Mouse (Mus musculus): ENCODE measurements at regions not wholly inside any gene's neighbourhood (a gene's known extent, or its start where the extent isn't known, plus 50 kb on each side); places are given as distances from the start of the nearest gene placed in this dataset.
"Not testable (repeated sequence)": the region's sequence is repeated elsewhere in the genome, so short reads cannot be mapped to it uniquely, and the experiment has no call there.

- H3K4me2 ChIP-seq (replicated peaks; ENCODE audit: low read depth); H3K9me3 ChIP-seq (ENCODE audit: control insufficient read depth, low read length); H3K9ac ChIP-seq (ENCODE audit: low read length); H3K36me3 ChIP-seq (ENCODE audit: control insufficient read depth, insufficient read depth, low read length); H3K27ac ChIP-seq (replicated peaks); H3K4me3 ChIP-seq (ENCODE audit: low read depth, low read length); ATAC-seq (ENCODE audit: low FRiP score, low TSS enrichment); DNase-seq (ENCODE audit: low spot score); H3K27me3 ChIP-seq (ENCODE audit: control insufficient read depth, insufficient read depth, low read length); H3K4me1 ChIP-seq (replicated peaks; ENCODE audit: control insufficient read depth, insufficient read depth): not testable (repeated sequence)
- WGBS, result 42% methylated on average over 1 of the region's 1 CpGs
Measured at GRCm38 (mm10) chr3:29024851-29025250, 57.0 kb upstream of the Egfem1 start.

- H3K4me3 ChIP-seq (ENCODE audit: low read depth, low read length), result no peak overlapping the region
- no peak for DNase-seq (ENCODE audit: low spot score)
- TF ChIP-seq CTCF (IDR thresholded peaks at IDR 0.05; ENCODE audit: low read depth) (no peak), EP300 (optimal IDR thresholded peaks at IDR 0.05) (no peak)
- no peak overlapping the region for H3K4me2 ChIP-seq (replicated peaks; ENCODE audit: low read depth)
- no peak overlapping the region for H3K9ac ChIP-seq (ENCODE audit: low read length)
- H3K36me3 ChIP-seq (ENCODE audit: control insufficient read depth, insufficient read depth, low read length), result no peaks in the 10 kb centered on the region
- no peaks in the 10 kb centered on the region for H3K27me3 ChIP-seq (ENCODE audit: control insufficient read depth, insufficient read depth, low read length)
- H3K27ac ChIP-seq (replicated peaks), result no peak overlapping the region
- no peaks in the 10 kb centered on the region for H3K9me3 ChIP-seq (ENCODE audit: control insufficient read depth, low read length)
- no peak for ATAC-seq (ENCODE audit: low FRiP score, low TSS enrichment)
- 73% methylated on average over 2 of the region's 2 CpGs for WGBS
- H3K4me1 ChIP-seq (replicated peaks; ENCODE audit: control insufficient read depth, insufficient read depth), result no peaks in the 10 kb centered on the region
Measured at GRCm38 (mm10) chr3:29027726-29028125, 54.1 kb upstream of the Egfem1 start.

GRCm38 (mm10) chr3:29030791-29031190, 51.0 kb upstream of the Egfem1 start:
- Histone ChIP-seq H3K4me1 (replicated peaks; ENCODE audit: control insufficient read depth, insufficient read depth) (no peaks in the 10 kb centered on the region), H3K9ac (ENCODE audit: low read length) (no peak overlapping the region), H3K27me3 (ENCODE audit: control insufficient read depth, insufficient read depth, low read length) (no peaks in the 10 kb centered on the region), H3K9me3 (ENCODE audit: control insufficient read depth, low read length) (no peaks in the 10 kb centered on the region), H3K27ac (replicated peaks) (no peak overlapping the region), H3K36me3 (ENCODE audit: control insufficient read depth, insufficient read depth, low read length) (no peaks in the 10 kb centered on the region), H3K4me3 (ENCODE audit: low read depth, low read length) (no peak overlapping the region), H3K4me2 (replicated peaks; ENCODE audit: low read depth) (no peak overlapping the region)
- DNase-seq (ENCODE audit: low spot score) (no peak), ATAC-seq (ENCODE audit: low FRiP score, low TSS enrichment) (no peak)
- TF ChIP-seq CTCF (IDR thresholded peaks at IDR 0.05; ENCODE audit: low read depth) (no peak), EP300 (optimal IDR thresholded peaks at IDR 0.05) (no peak)
- 64% methylated on average over 7 of the region's 7 CpGs for WGBS

- no peak overlapping the region for H3K4me3 ChIP-seq (ENCODE audit: low read depth, low read length)
- H3K4me1 ChIP-seq (replicated peaks; ENCODE audit: control insufficient read depth, insufficient read depth), result no peaks in the 10 kb centered on the region
- 35% methylated on average over 3 of the region's 3 CpGs for WGBS
- H3K36me3 ChIP-seq (ENCODE audit: control insufficient read depth, insufficient read depth, low read length), result no peaks in the 10 kb centered on the region
- ATAC-seq (ENCODE audit: low FRiP score, low TSS enrichment) (no peak), DNase-seq (ENCODE audit: low spot score) (peak; percentile 37)
- no peak overlapping the region for H3K9ac ChIP-seq (ENCODE audit: low read length)
- no peak overlapping the region for H3K4me2 ChIP-seq (replicated peaks; ENCODE audit: low read depth)
- TF ChIP-seq CTCF (IDR thresholded peaks at IDR 0.05; ENCODE audit: low read depth) (peak; percentile 70), EP300 (optimal IDR thresholded peaks at IDR 0.05) (no peak)
- H3K27ac ChIP-seq (replicated peaks), result no peak overlapping the region
- H3K27me3 ChIP-seq (ENCODE audit: control insufficient read depth, insufficient read depth, low read length), result no peaks in the 10 kb centered on the region
- no peaks in the 10 kb centered on the region for H3K9me3 ChIP-seq (ENCODE audit: control insufficient read depth, low read length)
Measured at GRCm38 (mm10) chr3:29031811-29032210, 50.0 kb upstream of the Egfem1 start.
